Mouse (Mus musculus) neutrophil, adult 5-6 weeks (primary cell): ENCODE measurements around the gene Tmem8b. TPM values are rescaled to one million over a fixed set of nuclear protein-coding genes. Genes with fewer than 3 reads are reported as not detected.
A peak's percentile ranks its signal among the peaks of the same experiment; 100 is the strongest.

Experiments used
- ATAC-seq: fragments of 151-379, 151-347 bp; 2 replicates; pipeline ENCODE4 v1.8.0; 2017; ENCODE audit warnings: mild to moderate bottlenecking, moderate TSS enrichment; ENCODE audit not compliant: insufficient number of reproducible peaks, poor library complexity, low FRiP score, severe bottlenecking; ENCODE audit errors: extremely low read depth
- total RNA-seq: library from RNA; stranded (forward); fragments of 200-1000 nt; gene quantifications from 2 replicates; pipeline ENCODE4 v1.2.3, GENCODE M21; 2017

The Tmem8b gene
- total RNA-seq, 1 experiment from 2014 or later: 0.47 TPM

DNA sequence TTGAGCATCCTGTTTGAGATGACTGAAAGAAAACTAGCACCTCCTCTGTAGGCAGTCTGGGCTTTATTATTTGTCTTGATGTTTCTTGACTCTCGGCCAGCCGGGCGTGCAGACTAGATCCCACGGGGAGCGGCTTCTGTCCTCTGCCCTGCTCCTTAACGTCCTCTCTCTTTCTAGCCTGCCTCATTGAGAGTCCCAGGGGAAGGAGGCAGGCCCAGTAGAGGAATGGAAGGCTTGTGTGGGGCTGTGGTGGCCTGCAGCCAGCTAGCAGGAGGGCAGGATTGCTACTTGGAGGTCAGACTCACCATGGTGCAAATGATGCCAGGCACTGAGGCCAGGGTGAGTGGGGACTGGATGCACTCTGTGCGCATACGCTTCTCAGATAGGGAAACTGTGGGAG lies 35.1 kb downstream of the Tmem8b start:
- no peak for ATAC-seq

DNA sequence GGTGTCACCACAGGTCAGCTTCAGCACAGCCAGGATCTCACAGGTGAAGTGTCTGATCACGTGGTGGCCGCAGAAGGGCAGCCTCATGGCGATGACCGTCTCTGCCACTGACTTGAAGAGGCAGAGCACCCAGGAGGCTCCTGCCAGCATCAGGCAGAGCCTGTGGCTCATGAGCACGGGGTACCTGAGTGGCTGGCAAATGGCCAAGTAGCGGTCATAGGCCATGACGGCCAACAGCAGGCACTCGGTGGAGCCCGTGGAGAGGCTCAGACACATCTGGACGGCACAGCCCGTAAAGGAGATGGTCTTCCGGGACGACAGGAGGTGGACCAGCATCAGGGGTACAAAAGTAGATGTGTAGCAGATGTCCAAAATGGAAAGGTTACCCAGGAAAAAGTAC lies 37.2 kb downstream of the Tmem8b start:
- no peak for ATAC-seq

GRCm38 (mm10) chr4:43709869-43710268 lies 41.1 kb downstream of the Tmem8b start, which contains the start of gene Olfr71:
TSS of gene Olfr71 (minus strand) at chr4:43710255.
- ATAC-seq: no peak

GRCm38 (mm10) chr4:43711821-43712220 lies 43.0 kb downstream of the Tmem8b start:
- peak; percentile 33; the same call in 1 of the 2 replicates for ATAC-seq

DNA sequence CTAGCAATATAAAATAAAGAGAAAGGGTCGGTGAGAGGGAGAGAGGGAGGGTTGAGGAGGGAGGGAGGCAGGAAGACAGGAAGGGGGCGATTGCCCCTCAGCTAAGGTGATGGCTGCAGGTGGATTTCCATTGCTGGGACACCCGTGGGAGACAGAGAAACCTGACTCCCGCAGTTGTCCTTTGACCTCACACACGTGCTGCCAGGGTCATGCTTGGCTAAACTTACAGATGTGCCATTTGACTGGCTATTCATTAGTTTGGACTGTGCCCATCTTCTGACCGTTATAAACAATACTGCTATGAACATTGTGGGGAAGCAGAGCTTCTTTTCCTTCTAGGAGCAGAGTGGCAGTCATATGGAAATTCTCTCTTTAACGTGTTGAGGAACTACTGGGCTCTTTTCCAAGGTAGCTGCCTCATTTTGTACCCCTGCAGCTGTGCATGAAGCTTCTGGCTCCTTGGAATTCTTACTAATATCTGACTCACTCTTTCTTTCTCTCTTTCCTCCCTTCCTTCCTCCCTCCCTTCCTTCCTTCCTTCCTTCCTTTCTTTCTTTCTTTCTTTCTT lies 45.0 kb downstream of the Tmem8b start:
- no peak for ATAC-seq

- no peak for ATAC-seq
These were observed 51.9 kb downstream of the Tmem8b start for GRCm38 (mm10) chr4:43720491-43721228.

DNA sequence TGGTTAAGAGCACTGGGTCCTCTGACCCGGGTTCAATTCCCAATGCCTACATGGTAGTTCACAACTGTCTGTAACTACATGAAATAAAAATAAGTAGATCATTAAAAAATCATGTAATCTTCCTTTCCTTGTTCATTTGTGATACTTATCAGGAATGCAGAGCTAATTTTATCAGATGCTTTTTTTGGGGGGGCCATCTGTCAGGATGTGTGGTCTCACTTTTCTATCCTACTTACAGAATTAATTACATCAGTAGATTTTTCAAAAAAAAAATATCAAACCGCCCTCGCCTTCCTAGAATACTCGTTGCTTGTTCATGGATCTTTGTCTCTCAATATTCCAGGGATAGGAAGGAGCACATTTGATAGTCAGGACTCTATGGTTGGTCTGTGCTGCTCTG lies 53.4 kb downstream of the Tmem8b start:
- ATAC-seq: no peak

- ATAC-seq: no peak
These were observed 56.0 kb downstream of the Tmem8b start for GRCm38 (mm10) chr4:43724764-43725163.

GRCm38 (mm10) chr4:43726228-43726993 lies 57.6 kb downstream of the Tmem8b start:
- ATAC-seq: no peak

- no peak for ATAC-seq
These were observed 58.2 kb downstream of the Tmem8b start, which contains the start of gene Hrct1 for GRCm38 (mm10) chr4:43726995-43727394. TSS of gene Hrct1 (plus strand) at chr4:43727188.

DNA sequence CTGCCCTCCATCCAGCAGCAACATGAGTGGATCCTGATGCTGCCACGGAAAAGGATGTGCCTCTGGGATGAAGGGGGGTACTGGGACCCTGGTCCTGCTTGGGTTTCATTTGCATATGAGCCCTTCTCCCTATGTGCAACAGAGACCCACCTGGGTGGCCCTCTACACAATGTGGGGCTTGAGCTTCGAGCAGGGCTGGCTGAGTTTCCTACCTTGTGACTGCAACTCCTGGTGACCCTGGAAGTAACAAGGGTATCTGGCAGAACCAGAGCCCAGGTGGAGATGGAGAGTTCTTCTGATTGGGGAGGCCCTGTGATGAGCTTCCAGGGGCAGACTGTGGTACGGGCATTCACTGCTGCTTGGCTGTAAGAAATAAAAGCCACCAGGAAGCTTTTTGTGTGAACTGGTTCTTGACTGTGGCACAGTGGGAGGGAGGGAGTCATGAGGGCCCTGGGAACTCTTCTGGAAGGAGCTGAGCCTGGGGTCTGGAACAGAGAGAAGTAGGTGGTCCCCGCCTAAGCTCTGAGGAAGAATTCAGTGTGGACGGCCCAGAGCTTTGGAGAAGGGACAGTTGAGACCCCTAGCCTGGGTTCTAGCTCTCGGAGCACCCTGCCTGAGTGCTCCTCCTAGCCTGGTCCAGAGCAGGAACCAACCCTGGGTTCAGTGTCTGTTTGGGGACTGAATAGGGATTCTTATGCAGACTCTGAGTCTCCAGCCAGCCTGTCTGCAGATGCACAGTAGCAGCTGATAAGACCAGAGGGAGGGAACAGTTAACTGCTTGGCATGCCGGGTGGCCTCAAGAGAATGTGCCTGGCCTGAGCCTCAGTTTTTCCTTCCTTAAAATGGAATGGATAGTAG lies 59.2 kb downstream of the Tmem8b start:
- ATAC-seq: no peak

DNA sequence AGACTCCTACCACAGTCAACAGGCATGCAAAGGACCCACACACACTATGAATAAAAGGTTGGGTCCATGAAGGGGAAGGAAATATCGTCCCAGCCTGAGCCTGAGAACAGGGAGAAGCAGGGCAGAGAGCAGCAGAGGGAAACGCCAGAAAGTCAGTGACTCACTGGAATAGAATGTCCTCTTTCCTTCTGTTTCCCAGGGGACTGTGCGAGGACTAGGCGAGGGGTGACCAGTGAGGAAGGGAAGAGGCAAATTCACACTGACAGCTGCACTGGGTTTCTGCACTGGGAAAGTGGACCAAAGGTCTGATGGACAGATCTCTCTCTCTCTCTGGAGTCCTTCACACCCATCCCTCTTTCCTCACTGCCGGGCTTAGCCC lies 59.8 kb downstream of the Tmem8b start:
- ATAC-seq: no peak

- ATAC-seq: no peak
These were observed 60.4 kb downstream of the Tmem8b start for GRCm38 (mm10) chr4:43729126-43729525.

DNA sequence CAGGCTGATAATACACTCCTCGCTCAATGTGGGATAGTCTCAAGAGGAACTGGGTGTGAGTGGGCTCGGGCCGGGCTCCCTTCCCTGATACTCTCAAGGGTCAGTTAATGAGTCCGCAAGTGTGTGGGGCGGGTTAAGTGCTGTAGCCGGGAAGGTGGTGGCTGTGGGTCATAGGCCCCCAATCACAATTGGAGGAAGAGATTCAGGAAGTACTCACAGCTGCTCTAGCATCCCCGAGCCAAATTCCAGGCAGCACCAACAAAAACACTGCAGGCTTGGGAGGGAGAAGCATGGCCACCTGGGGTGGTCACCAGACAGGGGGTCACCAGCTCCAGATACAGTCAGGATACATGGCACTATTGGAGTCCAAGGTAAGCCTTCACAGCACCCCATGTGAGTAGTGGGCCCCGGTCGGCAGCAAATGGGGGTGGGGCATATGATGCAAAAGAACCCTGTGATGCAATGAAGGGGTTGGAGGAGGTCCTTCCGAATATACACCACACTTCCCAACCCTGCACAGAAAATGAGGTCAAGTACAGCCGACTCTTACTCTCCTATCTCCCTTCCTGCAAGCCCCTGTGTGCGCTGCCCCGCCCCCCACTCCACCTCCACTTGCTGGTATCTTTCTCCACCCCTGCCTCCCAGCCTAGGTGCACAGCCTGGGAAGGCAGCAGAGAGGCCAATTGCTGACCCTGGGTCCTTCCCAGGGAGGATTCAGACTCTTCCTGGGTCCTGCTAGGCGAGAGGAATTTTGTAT lies 61.2 kb downstream of the Tmem8b start, which contains the start of gene Spaar:
Gene Spaar (plus strand): TSS at position 241 of the 757 bp plus-strand sequence.
- no peak for ATAC-seq

DNA sequence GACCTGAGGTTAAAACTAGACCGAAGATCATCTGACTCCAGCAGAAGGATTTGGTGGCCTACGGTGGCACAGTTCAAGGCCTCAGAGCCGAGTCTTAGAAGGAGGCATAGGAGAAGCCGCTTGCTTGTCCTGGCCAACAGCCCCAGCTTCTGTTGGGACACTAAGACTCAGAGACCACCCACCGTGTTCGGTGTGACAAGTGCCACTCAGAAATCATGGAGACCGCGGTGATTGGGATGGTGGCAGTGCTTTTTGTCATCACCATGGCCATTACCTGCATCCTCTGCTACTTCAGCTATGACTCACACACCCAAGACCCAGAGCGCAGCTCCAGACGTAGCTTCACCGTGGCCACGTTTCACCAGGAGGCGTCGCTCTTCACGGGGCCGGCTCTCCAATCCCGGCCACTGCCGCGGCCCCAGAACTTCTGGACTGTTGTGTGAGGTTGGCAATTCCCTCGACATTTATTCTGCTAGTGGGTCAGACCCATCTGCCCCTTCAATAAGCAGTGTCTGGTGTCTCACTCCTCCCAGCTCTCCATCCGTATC lies 62.1 kb downstream of the Tmem8b start:
- ATAC-seq: no peak

GRCm38 (mm10) chr4:43732171-43732570 lies 63.4 kb downstream of the Tmem8b start:
- ATAC-seq: no peak

- ATAC-seq: no peak
These were observed 64.4 kb downstream of the Tmem8b start for GRCm38 (mm10) chr4:43733186-43733585.

GRCm38 (mm10) chr4:43737144-43737543 lies 68.4 kb downstream of the Tmem8b start:
- no peak for ATAC-seq
